Mouse (Mus musculus) spleen, adult 2 months (tissue): ENCODE measurements around the gene Hoxd9. TPM values are rescaled to one million over a fixed set of nuclear protein-coding genes. Genes with fewer than 3 reads are reported as not detected.
A peak's percentile ranks its signal among the peaks of the same experiment; 100 is the strongest.

ENCODE experiments used
- DNase-seq, 2 experiments: peaks; one replicate each; pipeline versions ENCODE4 v3.0.0 to v3.0.0-alpha.2; 2012 to 2021; ENCODE audit warnings: low spot score in 2 of 2, low read depth in 1 of 2
- H3K27ac ChIP-seq: fragments of 200-500 bp; 2 replicates; pipeline ENCODE4 v1.5.1; 2012; ENCODE audit warnings: low read length, inconsistent platforms; ENCODE audit not compliant: insufficient read depth
- H3K27me3 ChIP-seq: fragments of 200-500 bp; 2 replicates; pipeline ENCODE4 v1.6.1; 2012; ENCODE audit warnings: mild to moderate bottlenecking, moderate library complexity, low read length, inconsistent platforms; ENCODE audit not compliant: control insufficient read depth, insufficient read depth
- H3K36me3 ChIP-seq: fragments of 200-500 bp; 2 replicates; pipeline ENCODE4 v1.6.1; 2012; ENCODE audit warnings: mild to moderate bottlenecking, low read length, inconsistent platforms; ENCODE audit not compliant: control insufficient read depth, insufficient read depth
- H3K4me1 ChIP-seq: fragments of 200-500 bp; 2 replicates; pipeline ENCODE4 v1.6.1; 2011; ENCODE audit warnings: inconsistent platforms; ENCODE audit not compliant: control insufficient read depth, insufficient read depth, insufficient read length
- H3K4me3 ChIP-seq: fragments of 200-500 bp; 2 replicates; pipeline ENCODE4 v1.5.1; 2011; ENCODE audit warnings: mild to moderate bottlenecking, inconsistent platforms; ENCODE audit not compliant: insufficient read depth, insufficient read length; ENCODE audit errors: extremely low read depth
- CTCF ChIP-seq: fragments of 200-500 bp; IDR thresholded peaks from 2 replicates; pipeline ENCODE4 v1.5.1; 2011; ENCODE audit warnings: mild to moderate bottlenecking, inconsistent platforms; ENCODE audit not compliant: insufficient read depth, insufficient read length, insufficient replicate concordance; ENCODE audit errors: extremely low read depth
- POLR2A ChIP-seq: fragments of 200-500 bp; IDR thresholded peaks from 2 replicates; pipeline ENCODE4 v1.6.1; 2011; ENCODE audit warnings: low read depth, low read length, inconsistent platforms
- WGBS: fragments of 180-500 bp; shearing (Covaris S2); methylation state at CpG from one replicate; pipeline ENCODE4 v1.1.7; 2018; 5-methylcytosine and 5-hydroxymethylcytosine counted together
- polyA plus RNA-seq: library from polyadenylated mRNA; depleted of rRNA; stranded (reverse); fragments of >200 nt; gene quantifications from 2 replicates; pipeline ENCODE4 v1.2.3, GENCODE M21; 2012

Hoxd9 gene
- polyA plus RNA-seq, 1 experiment: 0.06 TPM

DNA sequence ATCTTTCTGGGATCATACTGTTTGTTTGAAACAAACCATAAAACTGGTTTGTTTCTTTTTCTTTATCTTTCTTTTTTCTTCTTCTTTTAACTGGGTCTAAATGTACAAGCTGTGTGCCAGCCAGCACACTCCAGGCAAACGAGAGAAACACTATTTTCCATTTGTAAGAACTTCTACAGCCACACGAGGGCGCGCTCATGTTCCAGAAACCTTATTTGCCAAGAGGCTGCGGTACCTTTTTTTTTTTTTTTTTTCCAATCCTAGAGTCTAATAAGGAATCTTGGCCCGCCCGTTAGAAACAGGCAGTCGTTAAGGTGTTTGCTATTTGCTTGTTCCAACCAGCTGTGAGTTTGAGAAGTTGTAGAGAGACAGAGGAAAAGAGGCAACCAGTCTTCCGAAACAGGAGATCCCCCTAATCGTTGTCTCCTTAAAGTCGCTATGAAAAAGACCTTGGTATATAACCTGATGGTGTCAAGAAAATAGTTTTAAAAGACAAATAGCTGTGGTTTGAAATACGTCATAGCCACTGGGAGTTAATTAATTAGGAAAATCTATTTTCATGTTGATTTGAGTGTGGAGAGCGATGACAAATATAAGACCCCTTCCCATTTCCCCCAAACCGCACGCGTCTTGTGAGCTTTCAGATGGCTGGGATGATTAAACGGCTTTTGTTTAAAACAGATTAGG is 11.1 kb upstream of the Hoxd9 start:
- peaks cover 5% of the 10 kb centered on the region for H3K4me1 ChIP-seq
- no peak overlapping the region for H3K27ac ChIP-seq
- WGBS: 14% methylated on average over 17 of the region's 17 CpGs
- no peak for TF ChIP-seq POLR2A
- peak; percentile 6; the same call in 1 of the 2 replicates for TF ChIP-seq CTCF
- DNase-seq: peak in 1 of 2 experiments; percentile 17
- no peak overlapping the region for H3K4me3 ChIP-seq
- no peaks in the 10 kb centered on the region for H3K36me3 ChIP-seq
- peaks cover 59% of the 10 kb centered on the region for H3K27me3 ChIP-seq

DNA sequence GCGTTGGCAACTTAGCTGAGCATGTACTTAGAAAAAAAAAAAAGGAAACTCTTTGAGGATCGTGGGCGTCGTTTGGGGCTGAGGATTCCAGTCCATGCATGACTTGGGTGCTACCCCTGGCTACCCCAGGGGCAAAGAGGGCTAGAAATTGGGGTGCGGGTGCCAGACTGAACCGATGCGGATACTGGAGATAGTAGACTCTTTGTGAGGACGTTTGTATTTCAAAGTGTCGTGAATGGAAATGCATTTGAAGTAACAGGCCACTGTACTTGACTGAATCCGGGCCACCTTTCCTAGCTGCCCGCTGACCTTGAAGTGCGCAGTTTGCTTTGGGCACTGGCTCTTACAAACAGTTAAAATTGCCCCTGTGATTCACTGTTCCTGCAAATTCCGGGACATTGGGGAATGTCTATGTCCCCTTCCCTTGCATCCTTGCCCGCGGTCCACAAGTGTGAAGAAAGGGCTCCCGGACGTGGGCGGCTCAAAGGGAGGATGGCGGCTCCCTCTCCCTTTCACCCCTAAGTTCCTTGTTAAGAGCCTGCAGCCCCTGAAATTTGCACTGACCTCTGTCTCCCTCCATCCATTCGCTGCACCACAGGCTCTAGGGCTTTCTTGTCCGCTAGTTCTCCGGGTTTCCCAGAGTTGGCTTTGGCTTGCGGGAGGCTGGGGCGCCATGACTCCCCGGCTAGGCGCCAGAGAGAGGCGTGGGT is 10.4 kb upstream of the Hoxd9 start:
- WGBS: 7% methylated on average over 27 of the region's 27 CpGs
- DNase-seq: no peak
- H3K4me3 ChIP-seq: no peak overlapping the region
- peaks cover 3% of the 10 kb centered on the region for H3K4me1 ChIP-seq
- H3K27me3 ChIP-seq: peaks cover 62% of the 10 kb centered on the region
- no peak overlapping the region for H3K27ac ChIP-seq
- no peak for TF ChIP-seq CTCF
- no peak for TF ChIP-seq POLR2A
- no peaks in the 10 kb centered on the region for H3K36me3 ChIP-seq

DNA sequence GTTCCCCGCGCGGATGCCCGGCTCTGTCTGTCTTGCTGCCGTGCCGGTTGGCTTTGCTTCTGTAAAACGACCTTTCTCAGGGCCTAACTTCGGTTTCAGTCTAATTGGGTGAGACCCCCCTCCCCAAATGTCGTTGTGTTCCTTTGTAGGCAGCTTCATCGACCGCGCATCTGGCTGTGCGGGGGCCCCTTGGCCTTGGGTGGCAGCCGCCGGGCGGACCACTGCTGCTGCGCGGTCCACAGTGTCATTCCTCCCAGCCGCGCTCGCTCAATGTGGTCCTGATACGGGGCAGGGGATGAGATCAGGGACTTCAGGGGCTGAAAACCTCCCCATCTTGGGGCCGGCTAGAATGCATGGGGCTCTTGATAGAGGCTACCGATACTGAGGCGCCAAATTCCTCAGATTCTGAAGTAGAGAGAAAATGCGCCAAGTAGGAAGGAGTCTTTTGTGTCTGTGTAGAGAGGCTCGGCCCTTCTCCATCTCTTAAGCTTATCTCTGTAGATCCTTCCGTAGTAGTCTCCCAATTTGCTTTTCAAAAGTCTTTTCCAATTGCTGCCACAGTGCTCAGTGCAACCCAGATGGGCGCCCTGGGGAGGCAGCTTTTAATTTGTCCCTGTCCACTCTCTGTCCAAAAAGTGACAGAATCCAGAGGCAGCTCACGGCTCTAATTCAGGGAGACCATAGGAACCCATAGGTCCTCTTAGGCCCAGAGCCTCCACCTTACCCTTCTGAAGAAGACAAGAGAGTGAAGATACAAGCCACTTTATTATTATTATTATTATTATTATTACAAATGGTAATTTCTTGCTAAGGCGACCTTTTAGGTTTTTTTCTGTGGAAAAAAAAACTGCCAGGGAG is 9.6 kb upstream of the Hoxd9 start:
- WGBS: 7% methylated on average over 31 of the region's 31 CpGs
- no peak for TF ChIP-seq CTCF
- no peak for TF ChIP-seq POLR2A
- H3K36me3 ChIP-seq: no peaks in the 10 kb centered on the region
- H3K27ac ChIP-seq: no peak overlapping the region
- H3K4me3 ChIP-seq: no peak overlapping the region
- no peak for DNase-seq
- H3K27me3 ChIP-seq: peaks cover 60% of the 10 kb centered on the region
- no peaks in the 10 kb centered on the region for H3K4me1 ChIP-seq

DNA sequence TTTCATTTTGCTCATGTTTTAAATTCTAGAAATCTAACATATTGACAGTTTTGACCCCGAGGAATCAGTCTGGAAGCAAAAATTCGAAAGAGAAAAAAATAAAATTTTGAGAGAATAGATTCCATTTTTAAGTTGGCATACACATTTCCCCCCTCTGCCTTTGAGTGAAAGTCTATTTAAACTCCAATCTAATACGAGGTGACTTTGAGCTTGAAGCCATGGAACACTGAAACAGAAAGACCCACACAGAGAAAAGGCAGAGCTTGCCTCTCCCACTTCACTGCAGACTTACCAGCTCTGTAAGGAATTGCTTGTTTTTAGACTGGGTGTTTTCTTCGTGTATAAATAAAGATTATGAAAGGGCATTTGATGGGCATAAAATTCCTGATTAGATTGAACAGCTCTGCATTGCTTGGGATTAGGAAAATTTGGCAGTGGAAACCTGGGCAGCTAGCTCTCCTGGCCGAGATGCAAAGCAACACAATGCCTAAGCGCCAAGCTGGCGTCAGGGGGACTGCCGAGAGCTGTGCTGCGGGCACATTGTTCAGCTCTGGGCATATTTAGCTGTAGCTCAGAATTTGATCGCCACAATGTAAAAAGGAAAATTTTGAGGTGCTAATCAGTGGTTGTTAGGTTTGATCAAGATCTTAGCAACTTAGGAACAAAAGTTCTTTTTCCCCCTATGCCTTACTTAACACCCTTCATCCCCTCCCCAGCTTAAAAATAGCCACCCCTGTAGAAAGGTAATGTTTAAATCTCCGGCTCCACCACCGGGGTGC is 8.5 kb upstream of the Hoxd9 start:
- no peaks in the 10 kb centered on the region for H3K4me1 ChIP-seq
- no peak overlapping the region for H3K27ac ChIP-seq
- no peak for DNase-seq
- H3K36me3 ChIP-seq: no peaks in the 10 kb centered on the region
- peaks cover 51% of the 10 kb centered on the region for H3K27me3 ChIP-seq
- no peak overlapping the region for H3K4me3 ChIP-seq
- 7% methylated on average over 12 of the region's 12 CpGs for WGBS
- TF ChIP-seq POLR2A (no peak), CTCF (no peak)

DNA sequence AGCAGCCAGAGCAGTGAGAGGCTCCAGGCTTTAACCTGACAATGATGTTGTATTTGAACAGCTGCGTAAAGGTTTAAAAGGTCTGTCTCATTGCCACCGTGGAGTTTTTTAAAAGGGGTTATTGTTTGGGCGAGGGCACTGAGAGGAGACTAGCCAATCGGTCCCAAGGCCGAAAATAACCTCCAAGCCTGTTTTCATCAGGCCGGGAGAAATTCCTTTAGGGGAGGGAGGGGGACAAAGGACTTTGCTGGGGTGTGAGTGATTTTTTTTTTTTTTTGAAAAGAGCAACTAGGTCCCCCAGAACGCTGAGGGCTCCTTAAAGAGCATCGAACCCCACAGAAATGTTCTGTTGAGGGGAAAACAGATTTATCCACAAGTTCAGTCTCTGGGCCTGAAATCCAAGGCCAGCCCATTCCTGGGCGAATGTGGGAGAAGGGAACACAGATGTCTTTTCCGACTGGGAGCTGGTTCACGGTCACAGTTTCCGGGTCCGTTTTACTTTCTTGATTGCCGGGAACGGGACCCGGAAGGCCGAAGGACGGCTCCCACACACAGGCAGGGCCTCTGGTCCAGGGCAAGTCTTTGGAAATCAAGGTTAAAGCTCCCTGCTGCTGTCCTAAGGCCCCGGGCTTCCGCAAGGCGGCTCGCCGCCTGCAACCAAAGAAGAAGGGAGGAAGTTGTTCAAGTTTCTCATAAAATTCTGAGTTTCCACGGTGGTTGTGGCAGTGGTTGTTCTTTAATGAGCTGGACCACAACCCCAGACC is 7.8 kb upstream of the Hoxd9 start:
- Histone ChIP-seq H3K36me3 (no peaks in the 10 kb centered on the region), H3K4me1 (no peaks in the 10 kb centered on the region), H3K27me3 (peaks cover 53% of the 10 kb centered on the region), H3K27ac (no peak overlapping the region), H3K4me3 (no peak overlapping the region)
- 4% methylated on average over 24 of the region's 24 CpGs for WGBS
- no peak for TF ChIP-seq POLR2A
- TF ChIP-seq CTCF: no peak
- DNase-seq: no peak

DNA sequence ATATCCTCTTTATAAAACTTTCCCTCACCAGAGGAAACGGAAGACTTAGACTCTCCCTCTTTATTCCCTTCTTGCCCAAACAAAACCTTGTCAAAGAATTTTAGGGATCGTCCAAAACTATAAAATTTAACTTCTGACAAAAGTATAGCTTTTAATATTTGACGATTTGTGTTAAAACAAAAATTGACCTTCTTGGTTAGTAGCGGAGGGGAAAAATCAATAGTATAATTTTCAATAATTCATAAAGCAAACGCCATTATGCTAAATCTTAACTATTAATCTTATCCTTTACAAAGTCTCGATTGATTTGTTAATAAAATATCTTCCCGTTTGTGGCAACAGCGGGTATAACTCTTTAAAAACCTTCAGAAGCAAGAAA is 7.2 kb upstream of the Hoxd9 start:
- no peak for DNase-seq
- 11% methylated on average over 8 of the region's 8 CpGs for WGBS
- TF ChIP-seq POLR2A (no peak), CTCF (no peak)
- H3K27ac ChIP-seq: no peak overlapping the region
- no peak overlapping the region for H3K4me3 ChIP-seq
- H3K27me3 ChIP-seq: peaks cover 54% of the 10 kb centered on the region
- no peaks in the 10 kb centered on the region for H3K36me3 ChIP-seq
- H3K4me1 ChIP-seq: no peaks in the 10 kb centered on the region
